Mouse (Mus musculus): Measurements from ENCODE around the gene Hectd1. TPM values are rescaled to one million over a fixed set of nuclear protein-coding genes. Genes with fewer than 3 reads are reported as not detected.

Gene Hectd1
- polyA plus RNA-seq, 1 experiment from 2014 or later = 59.4 TPM

GRCm38 (mm10) chr12:51735840-51736271, 93.5 kb downstream of the Hectd1 start:
- H3K4me1 ChIP-seq (replicated peaks; ENCODE audit: control insufficient read depth, insufficient read depth, low read length) = 0 out of 2 replicates have a peak, but pooled peaks cover 5% of the 10 kb centered on the region
- H3K9ac ChIP-seq (ENCODE audit: low read depth, low read length) = no peak overlapping the region
- H3K36me3 ChIP-seq (ENCODE audit: control insufficient read depth, insufficient read depth, low read length) = no peaks in the 10 kb centered on the region
- 67% methylated on average over 7 of the region's 7 CpGs for WGBS
- no peaks in the 10 kb centered on the region for H3K9me3 ChIP-seq (ENCODE audit: control insufficient read depth, low read length)
- H3K4me2 ChIP-seq = no peak overlapping the region
- no peaks in the 10 kb centered on the region for H3K27me3 ChIP-seq (replicated peaks; ENCODE audit: control insufficient read depth, insufficient read depth, low read length)
- H3K27ac ChIP-seq (ENCODE audit: low read depth, low read length) = no peak overlapping the region
- no peak overlapping the region for H3K4me3 ChIP-seq (ENCODE audit: low read depth, low read length)
- DNase-seq (ENCODE audit: low spot score) (no peak), ATAC-seq (replicated peaks; ENCODE audit: low FRiP score) (no peak)

GRCm38 (mm10) chr12:51734605-51735211, 94.6 kb downstream of the Hectd1 start:
- ATAC-seq (replicated peaks; ENCODE audit: low FRiP score) = no peak
- Histone ChIP-seq H3K4me3 (ENCODE audit: low read depth, low read length) (no peak overlapping the region), H3K36me3 (ENCODE audit: control insufficient read depth, insufficient read depth, low read length) (no peaks in the 10 kb centered on the region; the same call in 1 of the 2 replicates), H3K9me3 (ENCODE audit: control insufficient read depth, low read length) (no peaks in the 10 kb centered on the region), H3K4me2 (no peak overlapping the region), H3K27ac (ENCODE audit: low read depth, low read length) (no peak overlapping the region), H3K9ac (ENCODE audit: low read depth, low read length) (no peak overlapping the region), H3K27me3 (replicated peaks; ENCODE audit: control insufficient read depth, insufficient read depth, low read length) (no peaks in the 10 kb centered on the region), H3K4me1 (replicated peaks; ENCODE audit: control insufficient read depth, insufficient read depth, low read length) (0 out of 2 replicates have a peak, but pooled peaks cover 5% of the 10 kb centered on the region)
- DNase-seq (ENCODE audit: low spot score) = no peak
- 79% methylated on average over 14 of the region's 14 CpGs for WGBS

- H3K27ac ChIP-seq (ENCODE audit: low read depth, low read length) = no peak overlapping the region
- H3K36me3 ChIP-seq (ENCODE audit: control insufficient read depth, insufficient read depth, low read length) = no peaks in the 10 kb centered on the region; the same call in 1 of the 2 replicates
- no peak overlapping the region for H3K4me3 ChIP-seq (ENCODE audit: low read depth, low read length)
- no peak for DNase-seq (ENCODE audit: low spot score)
- no peak overlapping the region for H3K9ac ChIP-seq (ENCODE audit: low read depth, low read length)
- 94% methylated on average over 9 of the region's 9 CpGs for WGBS
- H3K4me1 ChIP-seq (replicated peaks; ENCODE audit: control insufficient read depth, insufficient read depth, low read length) = no peaks in the 10 kb centered on the region
- no peaks in the 10 kb centered on the region for H3K27me3 ChIP-seq (replicated peaks; ENCODE audit: control insufficient read depth, insufficient read depth, low read length)
- no peak for ATAC-seq (replicated peaks; ENCODE audit: low FRiP score)
- no peaks in the 10 kb centered on the region for H3K9me3 ChIP-seq (ENCODE audit: control insufficient read depth, low read length)
- H3K4me2 ChIP-seq = no peak overlapping the region
These were observed 99.5 kb downstream of the Hectd1 start for GRCm38 (mm10) chr12:51729827-51730226.

GRCm38 (mm10) chr12:51729058-51729457, 100.3 kb downstream of the Hectd1 start:
- 69% methylated on average over 11 of the region's 11 CpGs for WGBS

GRCm38 (mm10) chr12:51721836-51722235, 107.5 kb downstream of the Hectd1 start:
- Histone ChIP-seq H3K9me3 (ENCODE audit: control insufficient read depth, low read length) (no peaks in the 10 kb centered on the region), H3K4me1 (replicated peaks; ENCODE audit: control insufficient read depth, insufficient read depth, low read length) (peaks cover 5% of the 10 kb centered on the region; the same call in 1 of the 2 replicates), H3K27ac (ENCODE audit: low read depth, low read length) (no peak overlapping the region), H3K4me2 (no peak overlapping the region), H3K27me3 (replicated peaks; ENCODE audit: control insufficient read depth, insufficient read depth, low read length) (no peaks in the 10 kb centered on the region), H3K9ac (ENCODE audit: low read depth, low read length) (no peak overlapping the region), H3K4me3 (ENCODE audit: low read depth, low read length) (no peak overlapping the region), H3K36me3 (ENCODE audit: control insufficient read depth, insufficient read depth, low read length) (no peaks in the 10 kb centered on the region)
- ATAC-seq (replicated peaks; ENCODE audit: low FRiP score) = no peak
- DNase-seq (ENCODE audit: low spot score) = no peak
- 83% methylated on average over 8 of the region's 8 CpGs for WGBS

More at GRCm38 (mm10) chr12:51729058-51729457, 100.3 kb downstream of the Hectd1 start:
- DNase-seq (ENCODE audit: low spot score) (no peak), ATAC-seq (replicated peaks; ENCODE audit: low FRiP score) (no peak)
- no peaks in the 10 kb centered on the region for H3K27me3 ChIP-seq (replicated peaks; ENCODE audit: control insufficient read depth, insufficient read depth, low read length)
- no peak overlapping the region for H3K9ac ChIP-seq (ENCODE audit: low read depth, low read length)
- H3K9me3 ChIP-seq (ENCODE audit: control insufficient read depth, low read length) = no peaks in the 10 kb centered on the region
- H3K27ac ChIP-seq (ENCODE audit: low read depth, low read length) = 0 out of 2 replicates have a peak overlapping the region, but pooled peaks have one; percentile 21
- no peak overlapping the region for H3K4me3 ChIP-seq (ENCODE audit: low read depth, low read length)
- no peak overlapping the region for H3K4me2 ChIP-seq
- no peaks in the 10 kb centered on the region; the same call in 1 of the 2 replicates for H3K36me3 ChIP-seq (ENCODE audit: control insufficient read depth, insufficient read depth, low read length)
- H3K4me1 ChIP-seq (replicated peaks; ENCODE audit: control insufficient read depth, insufficient read depth, low read length) = no peaks in the 10 kb centered on the region

GRCm38 (mm10) chr12:51718617-51719016, 110.7 kb downstream of the Hectd1 start:
- Histone ChIP-seq H3K4me1 (replicated peaks; ENCODE audit: control insufficient read depth, insufficient read depth, low read length) (peaks cover 5% of the 10 kb centered on the region; the same call in 1 of the 2 replicates), H3K36me3 (ENCODE audit: control insufficient read depth, insufficient read depth, low read length) (no peaks in the 10 kb centered on the region), H3K9me3 (ENCODE audit: control insufficient read depth, low read length) (no peaks in the 10 kb centered on the region), H3K27me3 (replicated peaks; ENCODE audit: control insufficient read depth, insufficient read depth, low read length) (no peaks in the 10 kb centered on the region), H3K4me3 (ENCODE audit: low read depth, low read length) (no peak overlapping the region), H3K9ac (ENCODE audit: low read depth, low read length) (no peak overlapping the region), H3K27ac (ENCODE audit: low read depth, low read length) (no peak overlapping the region), H3K4me2 (no peak overlapping the region)
- 85% methylated on average over 6 of the region's 6 CpGs for WGBS
- DNase-seq (ENCODE audit: low spot score) (no peak), ATAC-seq (replicated peaks; ENCODE audit: low FRiP score) (no peak)

- H3K4me2 ChIP-seq = no peak overlapping the region
- H3K9ac ChIP-seq (ENCODE audit: low read depth, low read length) = no peak overlapping the region
- H3K4me3 ChIP-seq (ENCODE audit: low read depth, low read length) = no peak overlapping the region
- ATAC-seq (replicated peaks; ENCODE audit: low FRiP score) (no peak), DNase-seq (ENCODE audit: low spot score) (no peak)
- H3K27me3 ChIP-seq (replicated peaks; ENCODE audit: control insufficient read depth, insufficient read depth, low read length) = no peaks in the 10 kb centered on the region
- H3K9me3 ChIP-seq (ENCODE audit: control insufficient read depth, low read length) = no peaks in the 10 kb centered on the region
- H3K36me3 ChIP-seq (ENCODE audit: control insufficient read depth, insufficient read depth, low read length) = no peaks in the 10 kb centered on the region; the same call in 1 of the 2 replicates
- H3K4me1 ChIP-seq (replicated peaks; ENCODE audit: control insufficient read depth, insufficient read depth, low read length) = peaks cover 7% of the 10 kb centered on the region; the same call in 1 of the 2 replicates
- no peak overlapping the region for H3K27ac ChIP-seq (ENCODE audit: low read depth, low read length)
- 68% methylated on average over 1 of the region's 1 CpGs for WGBS
These were observed 116.7 kb downstream of the Hectd1 start for GRCm38 (mm10) chr12:51712685-51713084.

- H3K27me3 ChIP-seq (replicated peaks; ENCODE audit: control insufficient read depth, insufficient read depth, low read length) = no peaks in the 10 kb centered on the region
- no peaks in the 10 kb centered on the region for H3K9me3 ChIP-seq (ENCODE audit: control insufficient read depth, low read length)
- H3K27ac ChIP-seq (ENCODE audit: low read depth, low read length) = no peak overlapping the region
- no peaks in the 10 kb centered on the region; the same call in 1 of the 2 replicates for H3K36me3 ChIP-seq (ENCODE audit: control insufficient read depth, insufficient read depth, low read length)
- H3K9ac ChIP-seq (ENCODE audit: low read depth, low read length) = no peak overlapping the region
- H3K4me3 ChIP-seq (ENCODE audit: low read depth, low read length) = no peak overlapping the region
- ATAC-seq (replicated peaks; ENCODE audit: low FRiP score) (no peak; the same call in 1 of the 2 replicates), DNase-seq (ENCODE audit: low spot score) (no peak)
- 41% methylated on average over 5 of the region's 5 CpGs for WGBS
- H3K4me2 ChIP-seq = no peak overlapping the region
- peaks cover 7% of the 10 kb centered on the region; the same call in 1 of the 2 replicates for H3K4me1 ChIP-seq (replicated peaks; ENCODE audit: control insufficient read depth, insufficient read depth, low read length)
These were observed 119.2 kb downstream of the Hectd1 start for GRCm38 (mm10) chr12:51710154-51710553.

GRCm38 (mm10) chr12:51709741-51710140, 119.6 kb downstream of the Hectd1 start:
- Histone ChIP-seq H3K9me3 (ENCODE audit: control insufficient read depth, low read length) (no peaks in the 10 kb centered on the region), H3K36me3 (ENCODE audit: control insufficient read depth, insufficient read depth, low read length) (no peaks in the 10 kb centered on the region; the same call in 1 of the 2 replicates), H3K4me2 (no peak overlapping the region), H3K4me3 (ENCODE audit: low read depth, low read length) (no peak overlapping the region), H3K4me1 (replicated peaks; ENCODE audit: control insufficient read depth, insufficient read depth, low read length) (peaks cover 7% of the 10 kb centered on the region; the same call in 1 of the 2 replicates), H3K27me3 (replicated peaks; ENCODE audit: control insufficient read depth, insufficient read depth, low read length) (no peaks in the 10 kb centered on the region), H3K9ac (ENCODE audit: low read depth, low read length) (no peak overlapping the region), H3K27ac (ENCODE audit: low read depth, low read length) (no peak overlapping the region)
- 81% methylated on average over 3 of the region's 3 CpGs for WGBS
- DNase-seq (ENCODE audit: low spot score) (no peak), ATAC-seq (replicated peaks; ENCODE audit: low FRiP score) (no peak)
